In the genomic region with DNA sequence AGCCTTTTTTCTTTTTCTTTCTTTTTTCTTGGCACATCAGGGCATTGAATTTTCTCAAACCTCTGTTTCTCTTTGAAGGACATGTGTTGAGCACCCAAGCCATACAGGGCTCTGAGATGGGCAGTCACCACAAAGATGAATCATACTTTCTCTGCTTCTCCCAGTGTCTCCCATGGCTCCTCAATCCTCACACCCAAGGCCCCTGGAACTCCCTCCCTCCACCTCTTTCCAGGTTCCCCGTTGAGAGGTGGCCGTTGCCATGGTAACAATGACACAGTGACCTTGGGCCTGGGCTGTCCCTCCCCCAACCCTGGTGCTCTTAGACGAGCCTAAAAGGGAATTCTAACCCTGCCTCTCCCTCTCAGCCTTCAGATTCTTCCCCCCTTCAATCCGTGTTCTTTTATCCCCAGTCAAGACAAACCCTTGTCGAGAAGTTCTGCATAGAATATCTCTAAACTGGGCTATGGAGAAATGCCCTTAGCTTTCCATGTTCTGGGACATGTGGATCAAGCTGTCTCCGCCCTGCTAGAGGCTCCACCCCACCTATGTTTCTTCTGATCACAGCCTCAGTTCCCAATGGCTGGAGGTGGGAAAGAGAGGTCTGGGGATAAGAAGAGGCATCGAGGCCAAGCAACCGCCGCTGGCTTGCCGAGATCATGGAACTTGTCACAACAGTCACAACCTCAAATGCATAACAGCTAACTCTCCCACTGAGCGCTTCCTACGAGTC, we compare ENCODE assay signal across 14 mouse cellular contexts. TPM values are rescaled to one million over a fixed set of nuclear protein-coding genes. Genes with fewer than 3 reads are reported as not detected.
A peak's percentile ranks its signal among the peaks of the same experiment; 100 is the strongest.
DNase-seq lines count a peak whose midpoint lies in the region; ATAC-seq lines count a peak whose summit lies in the region.
"Had no signal": no experiment of that assay in that cellular context is flagged by ENCODE, and none has a peak within 500 bp of the region (broad histone marks: within the 10 kb centered on the region; RNA-seq: fewer than 3 reads in every experiment).

No protein-coding gene starts in this region.

- intact Hi-C loops in left cerebral cortex, postnatal 36 days (cut with DNase I), result loop anchor here (2.0 kb wide), 2 partner anchors 82 to 154 kb away; no protein-coding TSS in a partner anchor

- no peak overlapping the region for H3K9ac ChIP-seq in forebrain, embryonic 12.5 days
- no peak overlapping the region for H3K9ac ChIP-seq in forebrain, embryonic 15.5 days (replicated peaks)
- no peak overlapping the region for H3K9ac ChIP-seq in embryonic facial prominence, embryonic 11.5 days (replicated peaks; ENCODE audit: low read length)
- H3K9ac ChIP-seq: hindbrain, embryonic 15.5 days; liver, postnatal 0 days had no signal

- H3K4me2 ChIP-seq in forebrain, embryonic 12.5 days, result no peak overlapping the region
- no peak overlapping the region for H3K4me2 ChIP-seq in forebrain, embryonic 15.5 days (replicated peaks)
- no peak overlapping the region for H3K4me2 ChIP-seq in embryonic facial prominence, embryonic 11.5 days (ENCODE audit: low read depth, low read length)
- H3K4me2 ChIP-seq: hindbrain, embryonic 15.5 days had no signal

- H3K9me3 ChIP-seq in forebrain, embryonic 12.5 days, result no peaks in the 10 kb centered on the region
- no peaks in the 10 kb centered on the region for H3K9me3 ChIP-seq in forebrain, embryonic 15.5 days
- H3K9me3 ChIP-seq in embryonic facial prominence, embryonic 11.5 days (replicated peaks; ENCODE audit: control insufficient read depth, low read length), result no peaks in the 10 kb centered on the region
- H3K9me3 ChIP-seq: heart, embryonic 10.5 days; hindbrain, embryonic 15.5 days; limb, embryonic 10.5 days had no signal

- H3K4me1 ChIP-seq in forebrain, embryonic 12.5 days, result peaks cover 14% of the 10 kb centered on the region
- no peaks in the 10 kb centered on the region; the same call in 1 of the 2 replicates for H3K4me1 ChIP-seq in forebrain, embryonic 15.5 days
- H3K4me1 ChIP-seq in embryonic facial prominence, embryonic 11.5 days (ENCODE audit: control insufficient read depth, insufficient read depth, low read length), result no peaks in the 10 kb centered on the region

- peak; percentile 35 for DNase-seq in ovary, postnatal 36 days (ENCODE audit: low spot score)
- no peak for DNase-seq in ovary, postnatal 10 days (ENCODE audit: low spot score)
- peak; percentile 27 for DNase-seq in embryonic facial prominence, embryonic 11.5 days (ENCODE audit: low spot score)
- peak; percentile 54 for DNase-seq in retina, postnatal 1 day
- no peak for DNase-seq in left cerebral cortex, postnatal 36 days (ENCODE audit: low spot score in 2 of 2)
- no peak for DNase-seq in frontal cortex, adult 2 months (ENCODE audit: extremely low spot score in 1 of 2, low spot score in 1 of 2)

- H3K4me3 ChIP-seq in forebrain, embryonic 12.5 days (replicated peaks), result no peak overlapping the region
- H3K4me3 ChIP-seq in forebrain, embryonic 15.5 days, result no peak overlapping the region
- H3K4me3 ChIP-seq in embryonic facial prominence, embryonic 11.5 days (ENCODE audit: low read depth, low read length), result no peak overlapping the region
- H3K4me3 ChIP-seq: heart, embryonic 10.5 days; hindbrain, embryonic 15.5 days; layer of hippocampus, adult 2 months; limb, embryonic 10.5 days had no signal

- 17% methylated on average over 12 of the region's 12 CpGs for WGBS in forebrain, embryonic 12.5 days
- WGBS in forebrain, embryonic 15.5 days, result 18% methylated on average over 12 of the region's 12 CpGs
- 14% methylated on average over 12 of the region's 12 CpGs for WGBS in embryonic facial prominence, embryonic 11.5 days

- H3K36me3 ChIP-seq in forebrain, embryonic 12.5 days (replicated peaks), result no peaks in the 10 kb centered on the region
- H3K36me3 ChIP-seq in forebrain, embryonic 15.5 days, result no peaks in the 10 kb centered on the region
- H3K36me3 ChIP-seq in embryonic facial prominence, embryonic 11.5 days (replicated peaks; ENCODE audit: control insufficient read depth, insufficient read depth, low read depth, low read length), result no peaks in the 10 kb centered on the region
- H3K36me3 ChIP-seq: heart, embryonic 10.5 days; hindbrain, embryonic 15.5 days; limb, embryonic 10.5 days had no signal

- 0 out of 2 replicates have a peak, but pooled peaks cover 14% of the 10 kb centered on the region for H3K27me3 ChIP-seq in forebrain, embryonic 12.5 days
- 0 out of 2 replicates have a peak, but pooled peaks cover 3% of the 10 kb centered on the region for H3K27me3 ChIP-seq in forebrain, embryonic 15.5 days
- H3K27me3 ChIP-seq in embryonic facial prominence, embryonic 11.5 days (ENCODE audit: control insufficient read depth, insufficient read depth, low read length), result no peaks in the 10 kb centered on the region

- H3K27ac ChIP-seq in forebrain, embryonic 12.5 days, result 0 out of 2 replicates have a peak overlapping the region, but pooled peaks have one; percentile 19
- H3K27ac ChIP-seq in forebrain, embryonic 15.5 days (replicated peaks), result no peak overlapping the region
- H3K27ac ChIP-seq in embryonic facial prominence, embryonic 11.5 days (replicated peaks; ENCODE audit: low read depth, low read length), result no peak overlapping the region
- H3K27ac ChIP-seq: heart, embryonic 10.5 days; hindbrain, embryonic 15.5 days; layer of hippocampus, adult 2 months; limb, embryonic 10.5 days had no signal

- no peak for ATAC-seq in forebrain, embryonic 12.5 days (ENCODE audit: low FRiP score)
- ATAC-seq in forebrain, embryonic 15.5 days (replicated peaks), result no peak
- ATAC-seq in embryonic facial prominence, embryonic 11.5 days (replicated peaks; ENCODE audit: insufficient number of reproducible peaks, low FRiP score, low TSS enrichment, low read depth), result no peak
- ATAC-seq: liver, postnatal 0 days; Patski had no signal

RNA-seq across cellular contexts. Expression of a gene that starts 4.5 kb away (rescaled TPM):
- 6.7 and 8.8 TPM in 2 replicates for polyA plus RNA-seq in forebrain, embryonic 12.5 days (2016; fragmentation: Nextera tagmentation; extraction: Ambion mirVana)
- 10.9 and 13.0 TPM in 2 replicates for polyA plus RNA-seq in forebrain, embryonic 15.5 days (2015; fragmentation: Nextera tagmentation; extraction: Ambion mirVana)
- 4.4 and 5.7 TPM in 2 replicates for polyA plus RNA-seq in embryonic facial prominence, embryonic 11.5 days (2014; fragmentation: Nextera tagmentation; extraction: Ambion mirVana)
- 10 to 100 TPM; 85.9 to 93.8 TPM for total RNA-seq in left cerebral cortex, postnatal 36 days (2021)
- polyA plus RNA-seq in frontal cortex, adult 2 months (2012; rRNA removed), result 39.9 and 40.4 TPM in 2 replicates

RNA-seq across cellular contexts. Expression of a gene that starts 10.0 kb away (rescaled TPM):
- 3.4 and 4.5 TPM in 2 replicates for polyA plus RNA-seq in forebrain, embryonic 12.5 days (2016; fragmentation: Nextera tagmentation; extraction: Ambion mirVana)
- 4.0 and 4.7 TPM in 2 replicates for polyA plus RNA-seq in forebrain, embryonic 15.5 days (2015; fragmentation: Nextera tagmentation; extraction: Ambion mirVana)
- 8.3 and 8.9 TPM in 2 replicates for polyA plus RNA-seq in embryonic facial prominence, embryonic 11.5 days (2014; fragmentation: Nextera tagmentation; extraction: Ambion mirVana)
- 1 to 10 TPM; 1.3 to 2.0 TPM for total RNA-seq in left cerebral cortex, postnatal 36 days (2021)
- 4.0 and 5.2 TPM in 2 replicates for polyA plus RNA-seq in frontal cortex, adult 2 months (2012; rRNA removed)

RNA-seq across cellular contexts. Expression of a gene that starts 54.5 kb away (rescaled TPM):
- 84.6 and 86.2 TPM in 2 replicates for polyA plus RNA-seq in forebrain, embryonic 12.5 days (2016; fragmentation: Nextera tagmentation; extraction: Ambion mirVana)
- polyA plus RNA-seq in forebrain, embryonic 15.5 days (2015; fragmentation: Nextera tagmentation; extraction: Ambion mirVana), result 98.0 and 106 TPM in 2 replicates
- 80.0 and 81.4 TPM in 2 replicates for polyA plus RNA-seq in embryonic facial prominence, embryonic 11.5 days (2014; fragmentation: Nextera tagmentation; extraction: Ambion mirVana)
- 10 to 100 TPM; 59.0 to 72.1 TPM for total RNA-seq in left cerebral cortex, postnatal 36 days (2021)
- 149 and 182 TPM in 2 replicates for polyA plus RNA-seq in frontal cortex, adult 2 months (2012; rRNA removed)

RNA-seq across cellular contexts. Expression of a gene that starts 54.8 kb away (rescaled TPM):
- polyA plus RNA-seq in forebrain, embryonic 12.5 days (2016; fragmentation: Nextera tagmentation; extraction: Ambion mirVana), result 43.1 and 43.6 TPM in 2 replicates
- 44.6 and 46.9 TPM in 2 replicates for polyA plus RNA-seq in forebrain, embryonic 15.5 days (2015; fragmentation: Nextera tagmentation; extraction: Ambion mirVana)
- 50.1 and 50.6 TPM in 2 replicates for polyA plus RNA-seq in embryonic facial prominence, embryonic 11.5 days (2014; fragmentation: Nextera tagmentation; extraction: Ambion mirVana)
- 10 to 100 TPM; 17.9 to 21.3 TPM for total RNA-seq in left cerebral cortex, postnatal 36 days (2021)
- 32.8 and 39.2 TPM in 2 replicates for polyA plus RNA-seq in frontal cortex, adult 2 months (2012; rRNA removed)

Comparison
In these comparisons a context has a peak if more than half of its experiments do, and no peak if none do; other contexts are left out.
1. DNase-seq: peak in ovary, postnatal 36 days (single experiment), embryonic facial prominence, embryonic 11.5 days (single experiment) and retina, postnatal 1 day (single experiment); none in ovary, postnatal 10 days (single experiment), left cerebral cortex, postnatal 36 days (0 of 2) and frontal cortex, adult 2 months (0 of 2).